9 mouse cellular contexts compared by ENCODE assay signal in genomic region chr6:83541756-83542456, GRCm38 (mm10). TPM values are rescaled to one million over a fixed set of nuclear protein-coding genes. Genes with fewer than 3 reads are reported as not detected.
DNase-seq lines count a peak whose midpoint lies in the region; ATAC-seq and TF ChIP-seq lines count a peak whose summit lies in the region.
"Had no signal": no experiment of that assay in that cellular context is flagged by ENCODE, and none has a peak within 500 bp of the region (broad histone marks: within the 10 kb centered on the region; RNA-seq: fewer than 3 reads in every experiment).

No protein-coding gene starts in this region.

- no peak for ATAC-seq in monocyte, adult 5-6 weeks (replicated peaks; ENCODE audit: insufficient number of reproducible peaks, low FRiP score, low TSS enrichment, poor library complexity, severe bottlenecking)

- peak in 1 of 2 experiments; percentile 12 for DNase-seq in layer of hippocampus, adult 2 months (ENCODE audit: low spot score in 2 of 2)
- DNase-seq in layer of hippocampus, postnatal 14 days (ENCODE audit: low spot score in 2 of 2) = no peak
- DNase-seq in cerebellum, adult 11-12 months = peak; percentile 54
- peak; percentile 46 to 55 for DNase-seq in frontal cortex, postnatal 36 days (ENCODE audit: low spot score in 2 of 2)
- DNase-seq in left cerebral cortex, postnatal 14 days (ENCODE audit: low spot score in 2 of 2) = peak; percentile 33 to 37
- DNase-seq in thymus, postnatal 36 days = no peak
- no peak for DNase-seq in urinary bladder, postnatal 10 days (ENCODE audit: low spot score)

- no peak overlapping the region for H3K4me3 ChIP-seq in layer of hippocampus, adult 2 months

- intact Hi-C loops in left cerebral cortex, postnatal 14 days (cut with DNase I) = no loop called here

- no peak for TF ChIP-seq CTCF in layer of hippocampus, adult 2 months (conservative IDR thresholded peaks at IDR 0.05)

- peak overlapping the region; percentile 91 for H3K27ac ChIP-seq in layer of hippocampus, adult 2 months

RNA-seq across cellular contexts. Expression of gene Actg2, which starts 5.8 kb away (rescaled TPM):
- not detected for total RNA-seq in layer of hippocampus, adult 2 months (2021)
- total RNA-seq in layer of hippocampus, postnatal 14 days (2021) = under 1 TPM in 1 of 2 experiments, not detected in 1; 0.51 TPM
- under 1 TPM; 0.66 to 0.88 TPM for total RNA-seq in left cerebral cortex, postnatal 14 days (2021)
- 0.97 TPM in 1 of 3 replicates, not detected in the others for total RNA-seq in monocyte, adult 5-6 weeks (2017)
- total RNA-seq: neutrophil, adult 5-6 weeks had no signal

RNA-seq across cellular contexts. Expression of gene Stambp, which starts 30.6 kb away (rescaled TPM):
- total RNA-seq in layer of hippocampus, adult 2 months (2021) = 10 to 100 TPM; 33.0 to 35.5 TPM
- total RNA-seq in layer of hippocampus, postnatal 14 days (2021) = 10 to 100 TPM; 31.7 to 36.2 TPM
- total RNA-seq in left cerebral cortex, postnatal 14 days (2021) = 10 to 100 TPM; 34.0 to 35.3 TPM
- 3.2 to 19.3 TPM (median 3.9 TPM) in 3 replicates for total RNA-seq in monocyte, adult 5-6 weeks (2017)

RNA-seq across cellular contexts. Expression of gene Dguok, which starts 35.1 kb away (rescaled TPM):
- total RNA-seq in layer of hippocampus, adult 2 months (2021) = 10 to 100 TPM; 36.8 to 38.6 TPM
- 10 to 100 TPM; 28.1 to 28.7 TPM for total RNA-seq in layer of hippocampus, postnatal 14 days (2021)
- total RNA-seq in left cerebral cortex, postnatal 14 days (2021) = 10 to 100 TPM; 21.8 to 22.9 TPM
- total RNA-seq in monocyte, adult 5-6 weeks (2017) = 32.4 to 79.2 TPM (median 44.1 TPM) in 3 replicates

Comparison
In these comparisons a context has a peak if more than half of its experiments do, and no peak if none do; other contexts are left out.
1. DNase-seq: peak in cerebellum, adult 11-12 months (single experiment), frontal cortex, postnatal 36 days (2 of 2) and left cerebral cortex, postnatal 14 days (2 of 2); none in layer of hippocampus, postnatal 14 days (0 of 2), thymus, postnatal 36 days (0 of 2) and urinary bladder, postnatal 10 days (single experiment).